Mouse (Mus musculus) heart, postnatal 0 days (tissue): ENCODE measurements around the gene Khdrbs2.

Source experiments
- CTCF ChIP-seq: IDR thresholded peaks from 2 replicates; pipeline ENCODE4 v1.5.1; 2016; ENCODE audit warnings: antibody characterized with exemption, control low read depth, low read depth
- EP300 ChIP-seq: IDR thresholded peaks from 2 replicates; pipeline ENCODE4 v1.6.1; 2016; ENCODE audit warnings: antibody characterized with exemption, low read depth

- no peak for TF ChIP-seq CTCF
- no peak for TF ChIP-seq EP300
Measured at GRCm38 (mm10) chr1:32250337-32250736, 77.8 kb downstream of the Khdrbs2 start.
